Mouse (Mus musculus) heart, embryonic 13.5 days (tissue): Measurements from ENCODE around the gene Csnk1e. TPM values are rescaled to one million over a fixed set of nuclear protein-coding genes. Genes with fewer than 3 reads are reported as not detected.

Source experiments
- ATAC-seq: fragments of 200-750 bp; cut with Nextera tagmentation; 2 replicates; pipeline ENCODE4 v1.8.0; 2017; ENCODE audit warnings: moderate TSS enrichment; ENCODE audit not compliant: insufficient number of reproducible peaks, low FRiP score, low TSS enrichment; ENCODE audit errors: extremely low read depth
- H3K27ac ChIP-seq: fragments of 300-500 bp; sonication (generic); replicated peaks from 2 replicates; pipeline ENCODE4 v1.5.1; 2015; ENCODE audit warnings: moderate library complexity, mild to moderate bottlenecking, inconsistent platforms
- H3K27me3 ChIP-seq: fragments of 300-500 bp; sonication (generic); replicated peaks from 2 replicates; pipeline ENCODE4 v1.6.1; 2015; ENCODE audit warnings: mild to moderate bottlenecking, inconsistent platforms
- H3K36me3 ChIP-seq: fragments of 300-500 bp; sonication (generic); 2 replicates; pipeline ENCODE4 v1.6.1; 2015; ENCODE audit warnings: mild to moderate bottlenecking, inconsistent platforms
- H3K4me1 ChIP-seq: fragments of 300-500 bp; sonication (generic); 2 replicates; pipeline ENCODE4 v1.6.1; 2015; ENCODE audit warnings: inconsistent platforms
- H3K4me2 ChIP-seq: fragments of 300-500 bp; sonication (generic); 2 replicates; pipeline ENCODE4 v1.6.1; 2015; ENCODE audit warnings: inconsistent platforms, mild to moderate bottlenecking, moderate library complexity
- H3K4me3 ChIP-seq: fragments of 300-500 bp; sonication (generic); 2 replicates; pipeline ENCODE4 v1.5.1; 2015; ENCODE audit warnings: moderate library complexity, mild to moderate bottlenecking, inconsistent platforms
- H3K9ac ChIP-seq: fragments of 300-500 bp; sonication (generic); 2 replicates; pipeline ENCODE4 v1.6.1; 2015; ENCODE audit warnings: inconsistent platforms, mild to moderate bottlenecking, moderate library complexity
- H3K9me3 ChIP-seq: fragments of 300-500 bp; sonication (generic); 2 replicates; pipeline ENCODE4 v1.6.1; 2016; ENCODE audit warnings: inconsistent platforms
- WGBS: fragments of 180-500 bp; shearing (Covaris S2); methylation state at CpG from one replicate; pipeline ENCODE4 v1.1.7; 2015; ENCODE audit warnings: mixed read lengths; 5-methylcytosine and 5-hydroxymethylcytosine counted together
- polyA plus RNA-seq: library from polyadenylated mRNA; unstranded; fragments of >200 nt; fragmentation: Nextera tagmentation; extraction: Ambion mirVana; gene quantifications from 2 replicates; pipeline ENCODE4 v1.2.1, GENCODE M21; 2015

Gene Csnk1e
- polyA plus RNA-seq, 1 experiment from 2014 or later = 64.8 TPM

DNA sequence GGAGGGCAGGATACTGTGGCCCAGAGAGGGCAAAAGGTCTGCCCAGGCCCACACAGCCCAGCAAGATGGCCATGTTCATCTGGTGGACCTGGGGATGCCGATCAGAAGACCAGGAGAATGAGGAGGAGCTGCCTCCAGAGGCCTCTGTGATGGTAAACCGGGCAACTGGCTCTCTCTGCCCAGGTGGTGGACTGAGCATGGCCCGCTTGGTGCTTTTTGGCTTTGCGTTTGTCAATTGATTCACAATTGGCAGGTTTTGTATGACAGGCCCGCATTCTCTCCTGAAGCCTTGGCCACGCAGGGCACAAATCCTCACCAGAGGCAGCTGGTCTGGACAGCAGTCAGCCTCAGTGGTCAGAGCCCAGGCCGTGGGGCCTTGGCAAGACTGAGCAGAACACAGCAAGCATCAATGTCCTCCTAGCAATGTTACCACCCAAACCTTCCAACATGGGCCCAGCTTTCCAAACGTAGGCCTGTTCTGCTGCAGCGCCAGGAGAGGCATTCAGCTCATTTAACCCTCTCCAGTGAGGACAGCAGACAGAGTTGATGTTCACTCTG is 12.3 kb downstream of the Csnk1e start:
- 0 out of 2 replicates have a peak overlapping the region, but pooled peaks have one; percentile 94 for H3K4me3 ChIP-seq
- H3K9ac ChIP-seq = peak overlapping the region; percentile 99
- no peak for ATAC-seq
- no peak overlapping the region for H3K27ac ChIP-seq
- no peaks in the 10 kb centered on the region for H3K9me3 ChIP-seq
- 81% methylated on average over 9 of the region's 9 CpGs for WGBS
- peaks cover 7% of the 10 kb centered on the region for H3K36me3 ChIP-seq
- peaks cover 42% of the 10 kb centered on the region for H3K4me1 ChIP-seq
- peak overlapping the region; percentile 88; the same call in 1 of the 2 replicates for H3K4me2 ChIP-seq
- H3K27me3 ChIP-seq = no peaks in the 10 kb centered on the region

DNA sequence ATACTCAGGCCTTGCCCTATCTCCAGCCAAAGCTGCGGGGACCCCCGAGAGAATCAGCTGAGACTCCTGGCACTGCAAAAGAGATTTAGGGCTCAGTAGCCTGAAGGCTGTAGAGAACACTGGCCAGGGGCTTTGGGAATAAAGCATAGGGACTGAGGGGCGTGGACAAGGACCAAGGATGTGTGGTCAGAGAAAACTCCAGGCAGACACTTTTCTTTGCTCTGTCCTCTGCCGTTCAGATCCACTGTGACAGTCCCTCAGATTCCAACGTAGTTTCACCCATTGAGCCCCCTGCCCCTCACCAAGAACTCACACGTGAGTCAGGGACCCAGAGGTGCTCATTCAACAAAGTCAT is 13.1 kb downstream of the Csnk1e start:
- Histone ChIP-seq H3K9ac (peak overlapping the region; percentile 99), H3K27me3 (no peaks in the 10 kb centered on the region), H3K27ac (peak overlapping the region; percentile 97), H3K4me2 (peak overlapping the region; percentile 88), H3K4me3 (peak overlapping the region; percentile 94), H3K4me1 (peaks cover 50% of the 10 kb centered on the region), H3K9me3 (no peaks in the 10 kb centered on the region), H3K36me3 (peaks cover 15% of the 10 kb centered on the region)
- no peak for ATAC-seq
- 9% methylated on average over 6 of the region's 6 CpGs for WGBS

DNA sequence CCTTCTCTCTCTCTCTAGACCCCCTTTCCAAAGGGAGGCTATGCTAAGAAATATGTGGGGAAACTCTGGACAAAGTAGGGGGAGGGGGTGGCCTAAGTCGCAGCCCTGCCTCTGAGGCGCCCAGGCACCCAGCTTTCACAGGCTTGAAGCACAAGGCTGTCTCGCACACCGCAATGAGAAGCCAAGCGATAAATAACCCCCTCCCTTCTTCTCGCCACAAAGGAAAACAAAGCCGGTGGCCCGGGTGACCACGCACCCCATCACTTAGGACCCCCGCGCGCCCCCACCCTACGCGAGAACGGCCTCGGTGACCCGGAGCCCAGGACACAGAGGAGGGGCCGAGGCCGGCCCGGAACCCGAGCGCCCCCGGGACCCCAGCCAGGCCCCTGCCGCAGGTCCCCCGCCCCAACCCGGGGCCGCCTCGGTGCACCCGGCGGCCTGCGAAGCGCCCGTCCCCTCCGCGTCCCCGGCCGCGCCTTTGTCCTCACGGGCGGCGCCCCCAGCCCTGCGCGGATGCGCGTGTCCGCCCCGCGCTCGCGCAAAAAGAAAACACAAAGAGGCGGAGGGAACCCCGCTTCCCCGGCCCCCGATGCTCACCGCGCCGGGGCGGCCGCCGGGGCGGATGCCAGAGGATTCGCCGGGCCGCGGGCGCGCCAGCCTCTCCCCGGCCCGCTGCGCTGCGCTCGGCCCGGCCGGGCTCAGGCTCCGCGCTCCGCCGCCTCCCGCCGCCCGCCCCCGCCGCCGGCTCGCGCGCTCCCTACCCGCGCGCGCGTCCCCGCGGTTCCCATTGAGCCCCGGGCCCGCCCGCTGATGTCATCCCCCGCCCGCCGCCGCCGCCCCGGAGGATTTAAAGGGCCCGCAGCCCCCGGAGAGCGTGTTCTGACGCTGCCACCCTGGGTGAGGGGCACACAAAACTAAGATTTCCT is 13.8 kb downstream of the Csnk1e start:
- Histone ChIP-seq H3K4me1 (peaks cover 57% of the 10 kb centered on the region), H3K36me3 (peaks cover 21% of the 10 kb centered on the region), H3K9me3 (no peaks in the 10 kb centered on the region), H3K9ac (peak overlapping the region; percentile 99), H3K4me3 (peak overlapping the region; percentile 94), H3K27ac (peak overlapping the region; percentile 97), H3K4me2 (peak overlapping the region; percentile 88), H3K27me3 (no peaks in the 10 kb centered on the region)
- under 1% methylated on average over 70 of the region's 107 CpGs for WGBS
- ATAC-seq = peak; percentile 33; the same call in 1 of the 2 replicates

DNA sequence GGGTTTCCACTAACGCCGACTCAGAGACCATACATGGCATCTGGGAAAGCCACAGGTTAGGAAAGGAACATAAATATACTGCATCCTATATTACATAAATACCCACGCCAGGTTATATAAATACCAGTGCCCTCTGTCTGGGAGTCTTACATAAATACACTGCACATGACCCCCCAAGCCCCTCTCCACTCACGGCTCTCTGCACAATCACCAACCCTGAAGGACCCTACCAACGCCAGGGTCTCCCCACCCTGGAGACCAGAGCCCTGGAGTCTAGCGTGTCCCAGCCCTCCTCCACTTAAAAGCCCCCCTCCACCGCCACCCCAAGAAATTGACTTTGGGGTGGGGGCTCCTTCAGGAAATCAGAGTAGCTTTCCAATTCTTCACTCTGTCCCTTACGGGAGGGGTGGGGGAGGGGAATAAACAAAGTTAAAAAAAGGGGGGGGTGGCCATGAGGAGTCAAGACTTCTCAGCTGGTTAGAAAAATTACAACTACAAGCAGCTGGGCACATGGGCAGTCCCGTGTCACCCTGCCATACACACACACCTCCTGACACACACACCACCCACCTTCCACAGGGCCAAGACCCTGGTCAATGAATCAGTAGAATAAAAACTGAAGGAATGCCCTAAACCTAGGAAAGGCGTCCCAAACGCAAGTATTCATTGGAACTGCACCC is 14.6 kb downstream of the Csnk1e start:
- peak overlapping the region; percentile 99 for H3K9ac ChIP-seq
- H3K4me2 ChIP-seq = peak overlapping the region; percentile 88
- H3K4me1 ChIP-seq = peaks cover 65% of the 10 kb centered on the region
- peak overlapping the region; percentile 94 for H3K4me3 ChIP-seq
- peaks cover 29% of the 10 kb centered on the region for H3K36me3 ChIP-seq
- no peaks in the 10 kb centered on the region for H3K27me3 ChIP-seq
- WGBS = 19% methylated on average over 11 of the region's 11 CpGs
- H3K27ac ChIP-seq = peak overlapping the region; percentile 97
- no peak for ATAC-seq
- no peaks in the 10 kb centered on the region for H3K9me3 ChIP-seq

DNA sequence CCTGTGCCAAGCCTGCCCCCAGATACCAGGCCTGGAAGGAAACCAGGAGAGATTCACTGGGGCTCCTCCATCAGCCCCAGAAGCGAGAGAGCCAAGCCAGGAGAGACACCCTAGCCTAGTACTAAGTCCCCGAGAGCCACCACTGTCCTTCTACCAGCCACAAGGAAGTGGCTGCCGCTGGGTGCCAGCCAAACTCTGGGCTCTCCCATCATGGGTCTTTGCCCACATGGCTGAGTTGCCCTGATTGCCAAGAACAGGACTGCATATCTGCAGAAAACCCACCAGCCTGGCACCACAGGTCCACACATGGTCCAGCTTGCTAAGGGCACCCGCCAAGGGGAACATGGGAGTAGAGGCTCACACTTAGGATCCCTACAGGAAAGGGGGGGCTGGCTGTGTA is 15.1 kb downstream of the Csnk1e start:
- peaks cover 70% of the 10 kb centered on the region for H3K4me1 ChIP-seq
- no peaks in the 10 kb centered on the region for H3K9me3 ChIP-seq
- 72% methylated on average over 4 of the region's 4 CpGs for WGBS
- ATAC-seq = no peak
- peak overlapping the region; percentile 88 for H3K4me2 ChIP-seq
- no peaks in the 10 kb centered on the region for H3K27me3 ChIP-seq
- H3K4me3 ChIP-seq = peak overlapping the region; percentile 94
- peaks cover 35% of the 10 kb centered on the region for H3K36me3 ChIP-seq
- H3K9ac ChIP-seq = peak overlapping the region; percentile 99
- peak overlapping the region; percentile 97 for H3K27ac ChIP-seq

DNA sequence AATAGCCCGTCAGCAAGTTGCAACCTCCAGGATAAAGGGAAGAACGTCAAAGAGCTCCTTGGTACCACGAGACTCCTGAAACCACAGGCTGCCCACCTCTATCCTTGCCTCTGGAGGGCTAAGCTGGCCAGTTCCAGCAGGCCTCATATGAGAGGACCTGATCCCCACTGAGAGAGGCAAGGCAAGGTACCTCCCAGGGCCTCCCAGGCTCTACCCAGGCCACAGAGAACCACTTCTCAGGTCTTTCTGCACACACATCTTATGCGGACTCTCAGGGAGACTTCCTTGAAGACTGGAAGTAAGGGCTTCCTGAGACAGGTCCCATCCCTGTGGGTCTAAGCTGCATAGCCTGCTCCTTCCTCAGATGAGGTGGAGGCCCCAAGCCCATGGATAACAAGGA is 16.0 kb downstream of the Csnk1e start:
- H3K36me3 ChIP-seq = peaks cover 43% of the 10 kb centered on the region
- H3K4me1 ChIP-seq = peaks cover 77% of the 10 kb centered on the region
- whole genome bisulfite sequencing = 63% methylated on average over 4 of the region's 4 CpGs
- no peak for ATAC-seq
- no peaks in the 10 kb centered on the region for H3K27me3 ChIP-seq
- peak overlapping the region; percentile 99 for H3K9ac ChIP-seq
- peak overlapping the region; percentile 88 for H3K4me2 ChIP-seq
- no peaks in the 10 kb centered on the region for H3K9me3 ChIP-seq
- peak overlapping the region; percentile 73 for H3K27ac ChIP-seq
- no peak overlapping the region; the same call in 1 of the 2 replicates for H3K4me3 ChIP-seq

DNA sequence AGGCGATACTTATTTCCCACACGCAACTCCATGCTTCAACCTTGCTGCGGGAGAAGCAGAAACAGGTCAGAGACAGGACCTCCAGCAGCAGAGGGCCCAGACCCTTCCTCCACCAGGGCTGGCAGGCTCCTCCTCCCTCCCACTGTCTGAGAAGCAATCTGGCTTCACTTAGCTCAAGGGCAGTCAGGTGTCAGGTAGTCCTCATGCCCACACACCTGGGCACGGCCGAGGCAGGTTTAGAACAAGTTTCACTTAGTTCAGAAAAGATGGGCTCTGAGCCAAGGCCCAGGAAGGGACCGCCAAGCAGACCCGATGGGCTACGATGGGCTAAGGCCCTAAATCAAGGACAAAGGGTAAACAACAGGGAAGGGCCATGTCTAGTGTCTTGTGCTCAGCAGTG is 16.6 kb downstream of the Csnk1e start:
- H3K27ac ChIP-seq = peak overlapping the region; percentile 73
- WGBS = 62% methylated on average over 8 of the region's 8 CpGs
- H3K4me1 ChIP-seq = peaks cover 82% of the 10 kb centered on the region
- H3K36me3 ChIP-seq = peaks cover 49% of the 10 kb centered on the region
- ATAC-seq = no peak
- H3K27me3 ChIP-seq = no peaks in the 10 kb centered on the region
- no peaks in the 10 kb centered on the region for H3K9me3 ChIP-seq
- H3K4me3 ChIP-seq = peak overlapping the region; percentile 13
- peak overlapping the region; percentile 88 for H3K4me2 ChIP-seq
- peak overlapping the region; percentile 99 for H3K9ac ChIP-seq

DNA sequence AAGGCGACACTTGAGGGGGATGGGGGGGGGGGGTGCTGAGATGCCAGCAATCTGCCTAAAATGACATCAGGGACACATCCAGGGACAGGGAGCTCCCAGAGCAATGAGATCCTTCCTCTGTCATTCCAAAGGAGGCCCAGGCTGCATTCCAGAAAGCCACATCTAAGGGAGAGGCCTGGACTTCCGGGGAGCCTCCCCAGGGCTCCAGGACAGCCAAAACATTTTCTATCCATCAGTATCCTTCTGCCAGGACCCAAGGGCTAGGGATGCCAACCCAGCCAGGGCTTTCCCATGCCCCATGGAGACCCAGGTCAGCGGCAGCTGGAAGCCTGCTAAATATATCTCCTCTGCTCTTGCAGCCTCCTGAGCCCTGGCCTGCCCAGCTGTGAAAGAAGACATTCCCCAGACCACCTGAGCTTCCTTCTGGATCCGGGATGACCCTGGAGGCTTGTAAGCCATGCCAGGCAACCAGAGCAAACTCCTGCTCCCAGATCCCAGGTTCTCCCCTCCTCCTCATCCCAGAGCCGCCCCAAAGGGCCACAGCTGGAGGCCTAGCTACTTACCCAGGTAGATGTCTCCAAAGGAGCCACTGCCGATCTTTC is 17.1 kb downstream of the Csnk1e start:
- Histone ChIP-seq H3K27ac (peak overlapping the region; percentile 73), H3K4me3 (peak overlapping the region; percentile 13), H3K4me1 (peaks cover 87% of the 10 kb centered on the region), H3K9ac (peak overlapping the region; percentile 99), H3K36me3 (peaks cover 51% of the 10 kb centered on the region), H3K4me2 (peak overlapping the region; percentile 88), H3K27me3 (no peaks in the 10 kb centered on the region), H3K9me3 (no peaks in the 10 kb centered on the region)
- WGBS = 34% methylated on average over 6 of the region's 6 CpGs
- ATAC-seq = no peak

DNA sequence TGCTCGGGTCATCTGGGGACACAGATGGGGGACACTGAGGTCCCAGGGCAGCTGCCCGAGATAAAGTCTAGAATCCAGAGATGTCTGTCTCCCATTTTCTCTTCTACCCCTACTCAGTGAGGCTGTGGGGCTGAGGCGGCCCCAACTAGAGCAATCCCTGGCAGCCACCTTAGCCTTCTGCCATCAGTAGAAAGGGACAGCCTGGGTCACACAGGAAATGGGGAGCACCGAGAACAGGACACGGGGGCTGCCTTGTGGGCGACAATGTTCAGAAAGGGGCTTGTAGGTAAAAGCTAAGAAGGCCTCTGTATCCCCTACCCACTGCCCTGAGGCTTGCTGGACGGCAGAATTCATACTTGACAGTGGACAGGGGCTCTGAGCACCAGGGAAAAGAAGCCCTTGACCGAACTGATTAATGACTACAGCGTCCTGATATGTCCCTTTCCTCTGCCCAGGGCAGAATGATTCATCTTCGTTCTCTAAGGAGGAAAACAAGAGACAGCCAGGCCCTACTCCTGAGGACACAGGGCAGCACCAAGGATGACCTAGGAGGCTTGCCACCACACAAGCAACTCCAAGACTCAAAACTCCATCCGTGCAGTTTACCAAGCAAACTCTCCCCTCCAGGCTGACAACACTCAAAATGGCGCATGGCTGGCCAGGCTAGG is 17.7 kb downstream of the Csnk1e start:
- Histone ChIP-seq H3K9me3 (no peaks in the 10 kb centered on the region), H3K27me3 (no peaks in the 10 kb centered on the region), H3K4me2 (no peak overlapping the region), H3K36me3 (peaks cover 51% of the 10 kb centered on the region), H3K27ac (0 out of 2 replicates have a peak overlapping the region, but pooled peaks have one; percentile 73), H3K4me3 (0 out of 2 replicates have a peak overlapping the region, but pooled peaks have one; percentile 13), H3K9ac (peak overlapping the region; percentile 99), H3K4me1 (peaks cover 90% of the 10 kb centered on the region)
- ATAC-seq = no peak
- WGBS = 76% methylated on average over 12 of the region's 12 CpGs

DNA sequence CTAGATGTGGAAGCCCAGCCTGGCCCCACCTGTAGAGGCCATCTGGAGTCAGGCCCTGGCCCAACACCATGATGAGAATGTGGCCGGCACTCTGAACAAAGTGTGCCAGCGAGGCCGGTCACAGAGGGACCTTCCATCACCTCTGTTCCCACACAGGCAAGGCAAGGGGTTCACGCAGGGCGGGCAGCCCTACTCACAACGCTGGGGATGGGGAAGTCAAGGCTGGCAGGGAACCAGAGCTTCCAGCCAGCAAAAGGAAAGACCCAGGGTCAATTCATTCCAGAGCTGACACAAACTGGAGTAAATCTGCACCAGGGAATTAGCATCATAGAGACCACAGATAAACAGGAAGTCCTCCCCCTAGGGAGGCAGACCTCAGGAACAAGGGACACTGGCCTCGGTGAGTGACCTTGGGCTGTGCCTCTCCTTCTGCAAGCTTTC is 18.9 kb downstream of the Csnk1e start:
- no peaks in the 10 kb centered on the region for H3K9me3 ChIP-seq
- peaks cover 59% of the 10 kb centered on the region for H3K36me3 ChIP-seq
- H3K4me3 ChIP-seq = no peak overlapping the region
- no peak for ATAC-seq
- 57% methylated on average over 7 of the region's 7 CpGs for WGBS
- no peaks in the 10 kb centered on the region for H3K27me3 ChIP-seq
- H3K4me1 ChIP-seq = peaks cover 96% of the 10 kb centered on the region
- peak overlapping the region; percentile 96 for H3K27ac ChIP-seq
- peak overlapping the region; percentile 22 for H3K4me2 ChIP-seq
- peak overlapping the region; percentile 70 for H3K9ac ChIP-seq
